Mouse (Mus musculus) MEL-GATA-1-ER (cell line): Measurements from ENCODE around the gene Tm7sf3.
"Not testable (repeated sequence)": the region's sequence is repeated elsewhere in the genome, so short reads cannot be mapped to it uniquely, and the experiment has no call there.

Source experiments
- DNase-seq: peaks from one replicate; pipeline ENCODE4 v3.0.0-alpha.2; 2012; ENCODE audit warnings: low read depth; ENCODE audit errors: extremely low read depth

Tm7sf3 gene

GRCm38 (mm10) chr6:146614541-146614940 is 28.1 kb downstream of the Tm7sf3 start:
- DNase-seq: no peak

- no peak for DNase-seq
These were observed 28.7 kb downstream of the Tm7sf3 start for GRCm38 (mm10) chr6:146613907-146614306.

- DNase-seq: no peak
These were observed 29.9 kb downstream of the Tm7sf3 start for GRCm38 (mm10) chr6:146612736-146613135.

- no peak for DNase-seq
These were observed 30.7 kb downstream of the Tm7sf3 start for GRCm38 (mm10) chr6:146611897-146612296.

GRCm38 (mm10) chr6:146611385-146611784 is 31.2 kb downstream of the Tm7sf3 start:
- DNase-seq: no peak

- DNase-seq: no peak
These were observed 39.0 kb downstream of the Tm7sf3 start for GRCm38 (mm10) chr6:146603651-146604050.

GRCm38 (mm10) chr6:146602601-146603000 is 40.0 kb downstream of the Tm7sf3 start:
- DNase-seq: no peak

- no peak for DNase-seq
These were observed 57.5 kb downstream of the Tm7sf3 start for GRCm38 (mm10) chr6:146585134-146585533.

GRCm38 (mm10) chr6:146583366-146584046 is 59.1 kb downstream of the Tm7sf3 start:
- no peak for DNase-seq

- DNase-seq: no peak
These were observed 62.2 kb downstream of the Tm7sf3 start for GRCm38 (mm10) chr6:146580381-146580926.

GRCm38 (mm10) chr6:146578586-146578985 is 64.0 kb downstream of the Tm7sf3 start:
- peak; percentile 23 for DNase-seq

- peak; percentile 27 for DNase-seq
These were observed 64.5 kb downstream of the Tm7sf3 start for GRCm38 (mm10) chr6:146578111-146578531.

- peak; percentile 91 for DNase-seq
These were observed 65.1 kb downstream of the Tm7sf3 start, which contains the start of gene Ints13 for GRCm38 (mm10) chr6:146577310-146578109. Gene Ints13, minus strand, starts transcription at chr6:146577835.

- no peak for DNase-seq
These were observed 65.7 kb downstream of the Tm7sf3 start, which contains the start of gene Fgfr1op2 for GRCm38 (mm10) chr6:146576903-146577302. Gene Fgfr1op2, plus strand, starts transcription at chr6:146577203.

- no peak for DNase-seq
These were observed 70.6 kb downstream of the Tm7sf3 start for GRCm38 (mm10) chr6:146572073-146572472.

GRCm38 (mm10) chr6:146562461-146562860 is 80.2 kb downstream of the Tm7sf3 start:
- DNase-seq: not testable (repeated sequence)
